Mouse (Mus musculus): ENCODE measurements around the gene Fbxw2. TPM values are rescaled to one million over a fixed set of nuclear protein-coding genes. Genes with fewer than 3 reads are reported as not detected.
A peak's percentile ranks its signal among the peaks of the same experiment; 100 is the strongest.
"Not testable (repeated sequence)": the region's sequence is repeated elsewhere in the genome, so short reads cannot be mapped to it uniquely, and the experiment has no call there.

Gene Fbxw2
- polyA plus RNA-seq, 1 experiment = 82.0 TPM

GRCm38 (mm10) chr2:34801516-34802482 is 24.3 kb downstream of the Fbxw2 start:
- peak overlapping the region; percentile 60 for H3K27ac ChIP-seq (ENCODE audit: insufficient read depth, low read length)
- H3K4me1 ChIP-seq (ENCODE audit: control insufficient read depth, insufficient read depth, low read length) = no peaks in the 10 kb centered on the region
- H3K4me3 ChIP-seq (ENCODE audit: low read depth, low read length) = peak overlapping the region; percentile 78
- peak overlapping the region; percentile 79 for H3K9ac ChIP-seq (ENCODE audit: low read depth, poor library complexity, severe bottlenecking)
- H3K36me3 ChIP-seq (ENCODE audit: control insufficient read depth, insufficient read depth, low read length, poor library complexity, severe bottlenecking) = peaks cover 22% of the 10 kb centered on the region
- no peaks in the 10 kb centered on the region for H3K27me3 ChIP-seq (ENCODE audit: control insufficient read depth, insufficient read depth, low read length, poor library complexity, severe bottlenecking)
- TF ChIP-seq CTCF (IDR thresholded peaks at IDR 0.05; ENCODE audit: low read depth, low read length) = peak; percentile 18
- peak; percentile 87 for TF ChIP-seq POLR2A (IDR thresholded peaks at IDR 0.05; ENCODE audit: insufficient read depth, low read length)
- TF ChIP-seq EP300 (IDR thresholded peaks at IDR 0.05; ENCODE audit: insufficient read depth, low read depth, low read length) = no peak
- H3K9me3 ChIP-seq (replicated peaks; ENCODE audit: control insufficient read depth, insufficient read depth, low read length, poor library complexity, severe bottlenecking) = no peaks in the 10 kb centered on the region

DNA sequence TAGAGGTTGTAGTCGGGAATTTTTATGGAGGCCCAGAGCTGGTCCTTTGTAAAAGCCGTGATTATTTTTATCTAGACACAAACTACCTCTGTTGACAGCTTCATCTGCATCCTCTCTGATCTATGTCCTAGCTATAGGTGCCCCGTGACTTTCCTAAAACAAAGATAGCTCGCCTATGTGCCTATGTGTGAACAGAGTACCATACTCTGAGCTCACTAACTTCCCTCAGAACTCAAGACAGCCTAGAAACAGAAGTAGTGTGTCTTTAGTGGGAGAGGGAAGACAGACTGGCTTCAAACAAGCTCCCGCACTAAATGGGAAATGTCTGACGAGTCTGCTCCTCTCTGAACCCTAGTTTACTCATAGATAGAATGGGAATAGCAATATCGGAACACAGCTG is 25.7 kb downstream of the Fbxw2 start:
- no peak overlapping the region for H3K4me3 ChIP-seq (ENCODE audit: low read depth, low read length)
- no peaks in the 10 kb centered on the region for H3K27me3 ChIP-seq (ENCODE audit: control insufficient read depth, insufficient read depth, low read length, poor library complexity, severe bottlenecking)
- H3K27ac ChIP-seq (ENCODE audit: insufficient read depth, low read length) = no peak overlapping the region
- peak overlapping the region; percentile 68 for H3K9ac ChIP-seq (ENCODE audit: low read depth, poor library complexity, severe bottlenecking)
- H3K4me1 ChIP-seq (ENCODE audit: control insufficient read depth, insufficient read depth, low read length) = no peaks in the 10 kb centered on the region
- no peak for TF ChIP-seq POLR2A (IDR thresholded peaks at IDR 0.05; ENCODE audit: insufficient read depth, low read length)
- no peak for TF ChIP-seq CTCF (IDR thresholded peaks at IDR 0.05; ENCODE audit: low read depth, low read length)
- TF ChIP-seq EP300 (IDR thresholded peaks at IDR 0.05; ENCODE audit: insufficient read depth, low read depth, low read length) = no peak
- H3K36me3 ChIP-seq (ENCODE audit: control insufficient read depth, insufficient read depth, low read length, poor library complexity, severe bottlenecking) = peaks cover 12% of the 10 kb centered on the region
- H3K9me3 ChIP-seq (replicated peaks; ENCODE audit: control insufficient read depth, insufficient read depth, low read length, poor library complexity, severe bottlenecking) = no peaks in the 10 kb centered on the region

DNA sequence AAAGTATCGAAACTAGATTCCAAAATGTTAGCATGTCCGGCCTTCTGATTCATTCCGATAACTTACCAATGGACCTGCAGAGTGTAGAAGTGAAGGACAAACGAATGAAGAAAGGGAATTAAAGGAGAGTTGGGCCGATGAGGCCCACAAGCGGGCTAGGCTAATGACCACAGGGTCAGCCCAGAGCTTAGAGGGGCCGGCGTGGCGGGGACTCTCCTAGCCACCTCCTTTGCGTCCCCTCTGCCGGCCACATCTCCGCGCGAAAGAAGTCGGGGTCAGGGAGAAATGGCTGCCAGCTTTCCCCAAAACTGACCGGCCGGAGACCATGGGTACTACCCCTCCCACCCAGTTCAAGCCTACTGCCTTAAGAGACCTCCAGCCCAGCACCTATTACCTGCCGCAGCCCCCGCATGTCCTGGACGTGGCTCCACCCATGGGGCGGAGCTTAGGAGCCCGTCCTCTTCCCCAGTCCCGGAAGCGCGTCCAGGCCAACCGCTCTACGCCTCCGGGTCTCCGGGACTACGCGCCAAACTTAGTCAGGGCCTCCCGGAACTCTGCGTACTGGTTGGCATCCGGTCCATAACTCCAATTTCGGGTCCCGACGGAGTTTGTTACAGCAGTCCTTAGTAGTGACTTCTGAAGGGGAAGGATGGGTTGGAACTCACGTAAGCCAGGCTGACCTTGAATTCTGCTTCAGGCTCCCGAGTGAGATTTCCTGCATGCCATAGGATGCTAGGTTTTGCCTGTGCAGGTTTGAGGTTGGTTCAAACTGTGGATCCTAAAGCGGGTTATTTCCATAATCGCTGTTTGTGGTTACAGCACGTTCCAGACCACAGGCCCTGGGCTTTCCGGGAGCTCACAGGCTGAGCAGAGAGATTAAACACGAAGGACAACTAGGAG is 26.5 kb downstream of the Fbxw2 start, which contains the start of gene Rabepk:
TSS of gene Rabepk (minus strand) at position 556 of the 900 bp plus-strand sequence.
- peaks cover 4% of the 10 kb centered on the region for H3K36me3 ChIP-seq (ENCODE audit: control insufficient read depth, insufficient read depth, low read length, poor library complexity, severe bottlenecking)
- no peaks in the 10 kb centered on the region for H3K27me3 ChIP-seq (ENCODE audit: control insufficient read depth, insufficient read depth, low read length, poor library complexity, severe bottlenecking)
- peak within 1 kb of the TSS; percentile 68 for H3K9ac ChIP-seq (ENCODE audit: low read depth, poor library complexity, severe bottlenecking)
- peak within 1 kb of the TSS; percentile 99 for H3K4me3 ChIP-seq (ENCODE audit: low read depth, low read length)
- no peak for TF ChIP-seq CTCF (IDR thresholded peaks at IDR 0.05; ENCODE audit: low read depth, low read length)
- TF ChIP-seq POLR2A (IDR thresholded peaks at IDR 0.05; ENCODE audit: insufficient read depth, low read length) = peak; percentile 68
- no peaks in the 10 kb centered on the region for H3K4me1 ChIP-seq (ENCODE audit: control insufficient read depth, insufficient read depth, low read length)
- H3K27ac ChIP-seq (ENCODE audit: insufficient read depth, low read length) = peak within 1 kb of the TSS; percentile 32
- H3K9me3 ChIP-seq (replicated peaks; ENCODE audit: control insufficient read depth, insufficient read depth, low read length, poor library complexity, severe bottlenecking) = no peaks in the 10 kb centered on the region

- H3K36me3 ChIP-seq (ENCODE audit: control insufficient read depth, insufficient read depth, low read length, poor library complexity, severe bottlenecking) = no peaks in the 10 kb centered on the region
- TF ChIP-seq EP300 (IDR thresholded peaks at IDR 0.05; ENCODE audit: insufficient read depth, low read depth, low read length) (no peak), POLR2A (IDR thresholded peaks at IDR 0.05; ENCODE audit: insufficient read depth, low read length) (no peak), CTCF (IDR thresholded peaks at IDR 0.05; ENCODE audit: low read depth, low read length) (no peak)
- H3K4me3 ChIP-seq (ENCODE audit: low read depth, low read length) = no peak overlapping the region
- no peaks in the 10 kb centered on the region for H3K27me3 ChIP-seq (ENCODE audit: control insufficient read depth, insufficient read depth, low read length, poor library complexity, severe bottlenecking)
- no peaks in the 10 kb centered on the region for H3K9me3 ChIP-seq (replicated peaks; ENCODE audit: control insufficient read depth, insufficient read depth, low read length, poor library complexity, severe bottlenecking)
- H3K27ac ChIP-seq (ENCODE audit: insufficient read depth, low read length) = no peak overlapping the region
- H3K9ac ChIP-seq (ENCODE audit: low read depth, poor library complexity, severe bottlenecking) = no peak overlapping the region
- no peaks in the 10 kb centered on the region for H3K4me1 ChIP-seq (ENCODE audit: control insufficient read depth, insufficient read depth, low read length)
Observed at GRCm38 (mm10) chr2:34795426-34795825, 30.7 kb downstream of the Fbxw2 start.

DNA sequence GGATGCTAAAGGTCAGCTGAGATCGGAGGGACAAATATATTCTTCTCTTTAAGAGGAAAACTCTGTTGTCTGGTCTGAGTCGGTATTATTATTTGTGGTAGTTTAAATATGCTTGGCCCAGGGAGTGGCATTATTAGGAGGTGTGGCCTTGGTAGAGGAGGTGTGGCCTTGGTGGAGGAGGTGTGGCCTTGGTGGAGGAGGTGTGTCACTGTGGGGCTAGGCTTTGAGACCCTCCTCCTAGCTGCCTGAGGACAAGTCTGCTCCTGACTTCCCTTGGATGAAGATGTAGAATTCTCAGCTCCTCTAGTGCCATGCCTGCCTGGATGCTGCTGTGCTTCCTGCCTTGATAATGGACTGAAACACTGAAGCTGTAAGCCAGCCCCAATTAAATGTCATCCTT is 31.6 kb downstream of the Fbxw2 start:
- H3K4me1 ChIP-seq (ENCODE audit: control insufficient read depth, insufficient read depth, low read length) = no peaks in the 10 kb centered on the region
- H3K4me3 ChIP-seq (ENCODE audit: low read depth, low read length) = no peak overlapping the region
- H3K9ac ChIP-seq (ENCODE audit: low read depth, poor library complexity, severe bottlenecking) = no peak overlapping the region
- no peak overlapping the region for H3K27ac ChIP-seq (ENCODE audit: insufficient read depth, low read length)
- no peaks in the 10 kb centered on the region for H3K36me3 ChIP-seq (ENCODE audit: control insufficient read depth, insufficient read depth, low read length, poor library complexity, severe bottlenecking)
- no peaks in the 10 kb centered on the region for H3K9me3 ChIP-seq (replicated peaks; ENCODE audit: control insufficient read depth, insufficient read depth, low read length, poor library complexity, severe bottlenecking)
- no peak for TF ChIP-seq POLR2A (IDR thresholded peaks at IDR 0.05; ENCODE audit: insufficient read depth, low read length)
- TF ChIP-seq CTCF (IDR thresholded peaks at IDR 0.05; ENCODE audit: low read depth, low read length) = no peak
- TF ChIP-seq EP300 (IDR thresholded peaks at IDR 0.05; ENCODE audit: insufficient read depth, low read depth, low read length) = no peak
- no peaks in the 10 kb centered on the region for H3K27me3 ChIP-seq (ENCODE audit: control insufficient read depth, insufficient read depth, low read length, poor library complexity, severe bottlenecking)

DNA sequence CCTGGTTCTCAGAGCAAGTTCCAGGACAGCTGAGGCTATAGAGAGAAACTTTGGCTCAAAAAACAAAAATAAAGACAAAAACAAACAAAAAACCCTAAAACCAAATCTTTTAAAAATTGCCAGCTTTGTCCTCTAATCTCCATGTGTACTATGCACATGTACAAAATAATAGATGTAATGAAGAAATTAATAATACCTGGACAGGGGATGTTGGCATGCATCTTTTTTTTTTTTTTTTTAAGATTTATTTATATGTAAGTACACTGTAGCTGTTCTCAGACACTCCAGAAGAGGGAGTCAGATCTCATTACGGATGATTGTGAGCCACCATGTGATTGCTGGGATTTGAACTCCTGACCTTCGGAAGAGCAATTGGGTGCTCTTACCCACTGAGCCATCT is 33.6 kb downstream of the Fbxw2 start:
- not testable (repeated sequence) for H3K36me3 ChIP-seq (ENCODE audit: control insufficient read depth, insufficient read depth, low read length, poor library complexity, severe bottlenecking); H3K27ac ChIP-seq (ENCODE audit: insufficient read depth, low read length); H3K4me1 ChIP-seq (ENCODE audit: control insufficient read depth, insufficient read depth, low read length); H3K4me3 ChIP-seq (ENCODE audit: low read depth, low read length); H3K9me3 ChIP-seq (replicated peaks; ENCODE audit: control insufficient read depth, insufficient read depth, low read length, poor library complexity, severe bottlenecking); H3K27me3 ChIP-seq (ENCODE audit: control insufficient read depth, insufficient read depth, low read length, poor library complexity, severe bottlenecking); H3K9ac ChIP-seq (ENCODE audit: low read depth, poor library complexity, severe bottlenecking)
